12 mouse cellular contexts compared by ENCODE assay signal in the genomic region with DNA sequence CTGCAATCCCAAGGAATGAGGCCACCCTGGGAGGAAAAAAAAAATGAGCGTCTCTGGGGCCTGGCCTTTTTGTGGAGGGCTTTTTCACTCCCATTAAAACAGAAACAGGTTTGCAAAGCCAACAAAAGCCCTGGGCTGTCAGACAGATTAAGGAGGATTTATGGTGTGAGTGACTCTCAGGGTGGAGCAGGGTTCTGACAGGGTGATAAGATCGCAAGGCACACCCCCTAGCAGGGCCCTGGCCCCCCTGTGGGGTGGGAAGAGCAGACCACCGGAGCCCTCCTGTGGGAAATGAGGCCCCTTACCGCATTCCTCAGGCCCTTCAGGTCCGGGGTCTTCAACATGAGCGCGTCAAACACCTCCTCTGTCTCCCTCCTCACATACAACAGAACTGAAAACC. TPM values are rescaled to one million over a fixed set of nuclear protein-coding genes. Genes with fewer than 3 reads are reported as not detected.
DNase-seq lines count a peak whose midpoint lies in the region; ATAC-seq lines count a peak whose summit lies in the region.
"Had no signal": no experiment of that assay in that cellular context is flagged by ENCODE, and none has a peak within 500 bp of the region (broad histone marks: within the 10 kb centered on the region; RNA-seq: fewer than 3 reads in every experiment).

No protein-coding gene starts in this region.

- H3K4me1 ChIP-seq in forebrain, embryonic 12.5 days: peaks cover 58% of the 10 kb centered on the region
- H3K4me1 ChIP-seq in forebrain, embryonic 16.5 days (replicated peaks; ENCODE audit: control insufficient read depth, insufficient read depth, low read length): 0 out of 2 replicates have a peak, but pooled peaks cover 5% of the 10 kb centered on the region
- H3K4me1 ChIP-seq in kidney, embryonic 15.5 days: peaks cover 74% of the 10 kb centered on the region
- peaks cover 85% of the 10 kb centered on the region for H3K4me1 ChIP-seq in limb, embryonic 15.5 days

- 0 out of 2 replicates have a peak overlapping the region, but pooled peaks have one; percentile 12 for H3K9ac ChIP-seq in forebrain, embryonic 12.5 days
- H3K9ac ChIP-seq in forebrain, embryonic 16.5 days (replicated peaks; ENCODE audit: low read depth, low read length): no peak overlapping the region
- no peak overlapping the region for H3K9ac ChIP-seq in kidney, embryonic 15.5 days
- no peak overlapping the region for H3K9ac ChIP-seq in limb, embryonic 15.5 days
- H3K9ac ChIP-seq: forebrain, postnatal 0 days; liver, embryonic 13.5 days had no signal

- ATAC-seq in forebrain, embryonic 12.5 days (ENCODE audit: low FRiP score): no peak
- ATAC-seq in forebrain, embryonic 16.5 days: no peak
- ATAC-seq in kidney, embryonic 15.5 days (replicated peaks; ENCODE audit: low FRiP score): no peak
- no peak for ATAC-seq in limb, embryonic 15.5 days (ENCODE audit: insufficient number of reproducible peaks, low FRiP score, low TSS enrichment, low read depth)
- ATAC-seq: forebrain, postnatal 0 days had no signal

- no peak overlapping the region for H3K4me2 ChIP-seq in forebrain, embryonic 12.5 days
- H3K4me2 ChIP-seq in forebrain, embryonic 16.5 days (ENCODE audit: low read length): no peak overlapping the region
- H3K4me2 ChIP-seq in kidney, embryonic 15.5 days: no peak overlapping the region
- no peak overlapping the region for H3K4me2 ChIP-seq in limb, embryonic 15.5 days
- H3K4me2 ChIP-seq: liver, embryonic 13.5 days had no signal

- H3K9me3 ChIP-seq in forebrain, embryonic 12.5 days: no peaks in the 10 kb centered on the region
- no peaks in the 10 kb centered on the region for H3K9me3 ChIP-seq in forebrain, embryonic 16.5 days (ENCODE audit: control insufficient read depth, low read length)
- H3K9me3 ChIP-seq in kidney, embryonic 15.5 days (replicated peaks): no peaks in the 10 kb centered on the region
- no peaks in the 10 kb centered on the region for H3K9me3 ChIP-seq in limb, embryonic 15.5 days
- H3K9me3 ChIP-seq: liver, embryonic 13.5 days had no signal

- peaks cover 17% of the 10 kb centered on the region; the same call in 1 of the 2 replicates for H3K27me3 ChIP-seq in forebrain, embryonic 12.5 days
- H3K27me3 ChIP-seq in forebrain, embryonic 16.5 days (replicated peaks; ENCODE audit: control insufficient read depth, insufficient read depth, low read length): no peaks in the 10 kb centered on the region
- no peaks in the 10 kb centered on the region for H3K27me3 ChIP-seq in kidney, embryonic 15.5 days
- H3K27me3 ChIP-seq in limb, embryonic 15.5 days: peaks cover 3% of the 10 kb centered on the region; the same call in 1 of the 2 replicates

- no peak overlapping the region for H3K4me3 ChIP-seq in forebrain, embryonic 12.5 days (replicated peaks)
- H3K4me3 ChIP-seq in forebrain, embryonic 16.5 days (replicated peaks; ENCODE audit: low read length): no peak overlapping the region
- H3K4me3 ChIP-seq in kidney, embryonic 15.5 days (replicated peaks): no peak overlapping the region
- H3K4me3 ChIP-seq in limb, embryonic 15.5 days: no peak overlapping the region
- H3K4me3 ChIP-seq: liver, embryonic 13.5 days had no signal

- H3K27ac ChIP-seq in forebrain, embryonic 12.5 days: no peak overlapping the region
- H3K27ac ChIP-seq in forebrain, embryonic 16.5 days (ENCODE audit: low read length): no peak overlapping the region
- H3K27ac ChIP-seq in kidney, embryonic 15.5 days: peak overlapping the region; percentile 49; the same call in 1 of the 2 replicates
- peak overlapping the region; percentile 50 for H3K27ac ChIP-seq in limb, embryonic 15.5 days
- H3K27ac ChIP-seq: liver, embryonic 13.5 days had no signal

- no peaks in the 10 kb centered on the region for H3K36me3 ChIP-seq in forebrain, embryonic 12.5 days (replicated peaks)
- H3K36me3 ChIP-seq in forebrain, embryonic 16.5 days (ENCODE audit: control insufficient read depth, insufficient read depth): no peaks in the 10 kb centered on the region
- H3K36me3 ChIP-seq in kidney, embryonic 15.5 days: no peaks in the 10 kb centered on the region
- no peaks in the 10 kb centered on the region for H3K36me3 ChIP-seq in limb, embryonic 15.5 days
- H3K36me3 ChIP-seq: liver, embryonic 13.5 days had no signal

- no peak for DNase-seq in kidney, postnatal 4 days
- DNase-seq in embryo, embryonic 9.5 days (ENCODE audit: extremely low spot score): peak; percentile 59
- DNase-seq in cerebellum, postnatal 14 days: no peak
- DNase-seq in cerebellum, adult 9-11 months: no peak
- DNase-seq: forebrain, postnatal 0 days; heart, adult 18-20 months; liver, embryonic 13.5 days had no signal

- WGBS in forebrain, embryonic 12.5 days: 10% methylated on average over 7 of the region's 7 CpGs
- WGBS in forebrain, embryonic 16.5 days: 9% methylated on average over 7 of the region's 7 CpGs
- 8% methylated on average over 7 of the region's 7 CpGs for WGBS in kidney, embryonic 15.5 days
- 12% methylated on average over 7 of the region's 7 CpGs for WGBS in limb, embryonic 15.5 days

RNA-seq across cellular contexts. Expression of gene Grhl3, which starts 25.3 kb away (rescaled TPM):
- polyA plus RNA-seq in forebrain, embryonic 12.5 days (2016; fragmentation: Nextera tagmentation; extraction: Ambion mirVana): 1.9 and 2.8 TPM in 2 replicates
- 0.39 and 0.60 TPM in 2 replicates for polyA plus RNA-seq in forebrain, embryonic 16.5 days (2015; fragmentation: Nextera tagmentation; extraction: Ambion mirVana)
- 2.0 and 3.4 TPM in 2 replicates for polyA plus RNA-seq in kidney, embryonic 15.5 days (2015; fragmentation: Nextera tagmentation; extraction: Ambion mirVana)
- polyA plus RNA-seq in limb, embryonic 15.5 days (2015; fragmentation: Nextera tagmentation; extraction: Ambion mirVana): 56.8 and 59.4 TPM in 2 replicates
- polyA plus RNA-seq: adrenal gland, adult 2 months had no signal

RNA-seq across cellular contexts. Expression of gene Nipal3, which starts 53.3 kb away (rescaled TPM):
- 2.1 and 4.3 TPM in 2 replicates for polyA plus RNA-seq in forebrain, embryonic 12.5 days (2016; fragmentation: Nextera tagmentation; extraction: Ambion mirVana)
- polyA plus RNA-seq in forebrain, embryonic 16.5 days (2015; fragmentation: Nextera tagmentation; extraction: Ambion mirVana): 5.9 and 6.1 TPM in 2 replicates
- 4.9 and 6.2 TPM in 2 replicates for polyA plus RNA-seq in kidney, embryonic 15.5 days (2015; fragmentation: Nextera tagmentation; extraction: Ambion mirVana)
- polyA plus RNA-seq in limb, embryonic 15.5 days (2015; fragmentation: Nextera tagmentation; extraction: Ambion mirVana): 2.3 and 2.4 TPM in 2 replicates

RNA-seq across cellular contexts. Expression of gene Stpg1, which starts 53.5 kb away (rescaled TPM):
- 0.19 and 0.36 TPM in 2 replicates for polyA plus RNA-seq in forebrain, embryonic 12.5 days (2016; fragmentation: Nextera tagmentation; extraction: Ambion mirVana)
- polyA plus RNA-seq in forebrain, embryonic 16.5 days (2015; fragmentation: Nextera tagmentation; extraction: Ambion mirVana): 0.14 TPM in 1 of 2 replicates, not detected in the other
- polyA plus RNA-seq in kidney, embryonic 15.5 days (2015; fragmentation: Nextera tagmentation; extraction: Ambion mirVana): 0.60 and 0.65 TPM in 2 replicates
- polyA plus RNA-seq in limb, embryonic 15.5 days (2015; fragmentation: Nextera tagmentation; extraction: Ambion mirVana): 0.12 and 0.31 TPM in 2 replicates
- polyA plus RNA-seq: liver, embryonic 13.5 days had no signal

Comparison
In these comparisons a context has a peak if more than half of its experiments do, and no peak if none do; other contexts are left out.
1. H3K27ac ChIP-seq: peak in kidney, embryonic 15.5 days (single experiment) and limb, embryonic 15.5 days (single experiment); none in forebrain, embryonic 12.5 days (single experiment) and forebrain, embryonic 16.5 days (single experiment).
2. RNA of gene Grhl3, which starts 25.3 kb away (polyA plus RNA-seq): 56.8 to 59.4 TPM in limb, embryonic 15.5 days; 2.0 to 3.4 TPM in kidney, embryonic 15.5 days, 1.9 to 2.8 TPM in forebrain, embryonic 12.5 days and 0.39 to 0.60 TPM in forebrain, embryonic 16.5 days; every median in the first group is over 10 times any median in the second.